Mouse (Mus musculus): ENCODE measurements around the gene Zfyve21. TPM values are rescaled to one million over a fixed set of nuclear protein-coding genes. Genes with fewer than 3 reads are reported as not detected.
A peak's percentile ranks its signal among the peaks of the same experiment; 100 is the strongest.

Gene Zfyve21
- 1 to 10 TPM; 3.4 to 3.5 TPM for polyA plus RNA-seq (2017; shearing (Covaris generic))

DNA sequence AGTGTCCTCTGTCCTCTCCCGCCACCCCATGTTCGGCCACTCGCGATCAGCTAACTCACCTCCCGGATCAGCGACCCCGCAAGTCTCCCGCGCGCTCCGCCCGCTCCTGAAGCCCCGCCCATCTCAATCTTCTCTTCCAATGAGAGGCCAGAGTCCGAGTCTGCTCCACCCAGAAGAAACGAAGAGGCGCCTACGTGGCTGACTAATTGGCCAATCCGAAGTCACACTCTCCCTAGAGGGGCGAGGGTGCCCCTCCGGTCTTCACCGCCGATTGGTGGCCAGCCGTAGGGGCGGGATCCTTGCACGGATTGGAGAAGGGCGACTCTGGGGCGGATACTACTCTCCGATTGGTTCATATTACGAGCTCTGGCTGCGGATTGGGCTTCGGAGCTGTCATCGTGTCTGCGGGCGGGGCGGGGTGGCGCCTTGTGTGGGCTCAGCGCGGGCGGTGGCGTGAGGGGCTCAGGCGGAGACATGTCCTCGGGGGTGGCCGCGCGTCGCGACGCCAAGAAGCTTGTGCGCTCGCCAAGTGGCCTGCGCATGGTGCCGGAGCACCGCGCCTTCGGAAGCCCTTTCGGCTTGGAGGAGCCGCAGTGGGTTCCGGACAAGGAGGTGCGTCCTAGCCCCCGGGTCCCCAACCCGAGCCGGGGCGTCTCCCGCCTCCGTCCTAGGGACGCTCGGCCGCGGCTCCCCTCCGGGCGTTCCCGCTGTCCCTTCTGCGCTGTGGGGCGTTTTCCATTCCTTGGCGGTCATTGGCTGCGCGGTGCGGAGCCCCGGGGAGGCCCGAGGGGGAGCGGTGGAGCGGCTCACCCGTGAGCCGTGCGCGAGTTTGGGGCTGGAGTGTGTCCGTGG lies at the start of gene Zfyve21, which contains the start of gene Xrcc3:
TSS of gene Zfyve21 (plus strand) at position 405 of the 852 bp plus-strand sequence.
TSS of gene Xrcc3 (minus strand) at position 108 of the 852 bp plus-strand sequence.
- ATAC-seq, result peak; percentile 97

DNA sequence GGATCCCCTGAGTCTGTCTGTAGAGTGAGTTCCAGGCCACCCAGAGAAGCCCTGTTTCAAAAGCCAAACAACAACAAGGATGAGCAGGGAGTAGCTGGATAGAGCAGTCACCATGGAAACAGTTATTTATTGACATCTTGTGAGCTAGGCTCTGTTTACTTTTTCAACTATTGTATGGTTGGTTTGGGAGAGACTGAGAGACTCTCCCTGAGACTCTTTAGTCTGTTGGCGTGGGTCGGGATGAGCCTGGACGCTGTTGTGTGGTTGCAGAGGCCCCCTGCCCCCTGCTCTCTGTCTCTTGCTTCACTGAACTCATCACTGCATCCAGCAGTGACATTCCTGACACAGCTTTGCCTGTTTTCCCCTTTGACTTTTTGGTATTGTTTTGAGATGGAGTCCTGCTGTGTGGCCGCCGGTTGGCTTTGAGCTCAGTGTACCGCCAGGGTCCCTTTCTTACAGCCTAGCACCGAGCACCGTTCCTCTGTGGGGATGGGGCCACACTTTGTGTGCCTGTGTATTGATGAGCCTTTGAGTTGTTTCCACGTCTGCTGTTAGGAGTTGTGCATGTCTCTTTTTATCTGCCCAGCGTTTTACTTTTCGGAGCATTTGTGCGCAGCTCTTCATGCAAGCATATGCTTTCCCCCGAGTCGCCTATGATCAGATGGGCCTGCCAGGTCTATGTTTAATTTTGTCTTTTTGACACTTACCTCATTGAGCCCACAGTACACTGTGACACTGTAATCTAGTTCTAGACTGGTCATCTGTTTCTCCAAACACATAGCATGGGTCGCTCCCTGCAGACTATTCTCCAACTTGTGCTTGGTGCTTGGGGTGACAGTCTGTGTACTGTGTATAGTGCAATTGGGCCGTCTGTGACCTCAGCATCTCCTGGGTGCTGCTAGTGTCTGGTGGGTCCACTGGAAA lies 47.4 kb upstream of the Zfyve21 start:
- no peak for ATAC-seq

GRCm38 (mm10) chr12:111768322-111768928 lies 45.5 kb upstream of the Zfyve21 start:
- no peak for ATAC-seq

DNA sequence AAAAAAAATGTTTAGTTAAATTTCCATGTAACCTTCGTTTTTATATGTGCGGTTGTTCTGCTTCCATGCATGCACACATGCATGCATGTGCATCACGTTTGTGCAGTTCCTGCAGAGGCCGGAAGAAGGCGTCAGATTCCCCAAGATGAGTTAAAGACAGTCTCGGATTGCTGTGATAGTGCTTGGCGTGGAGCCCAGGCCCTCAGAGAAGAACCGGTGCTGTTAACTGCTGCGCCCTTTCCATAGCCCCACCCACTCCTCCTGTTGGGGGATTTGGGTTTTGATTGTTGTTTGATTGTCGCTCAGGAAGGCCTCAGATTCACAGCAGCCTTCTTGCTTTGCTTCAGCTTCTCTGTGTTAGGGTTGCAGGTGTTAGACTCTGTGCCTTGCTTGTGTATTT lies 44.7 kb upstream of the Zfyve21 start:
- ATAC-seq, result no peak

DNA sequence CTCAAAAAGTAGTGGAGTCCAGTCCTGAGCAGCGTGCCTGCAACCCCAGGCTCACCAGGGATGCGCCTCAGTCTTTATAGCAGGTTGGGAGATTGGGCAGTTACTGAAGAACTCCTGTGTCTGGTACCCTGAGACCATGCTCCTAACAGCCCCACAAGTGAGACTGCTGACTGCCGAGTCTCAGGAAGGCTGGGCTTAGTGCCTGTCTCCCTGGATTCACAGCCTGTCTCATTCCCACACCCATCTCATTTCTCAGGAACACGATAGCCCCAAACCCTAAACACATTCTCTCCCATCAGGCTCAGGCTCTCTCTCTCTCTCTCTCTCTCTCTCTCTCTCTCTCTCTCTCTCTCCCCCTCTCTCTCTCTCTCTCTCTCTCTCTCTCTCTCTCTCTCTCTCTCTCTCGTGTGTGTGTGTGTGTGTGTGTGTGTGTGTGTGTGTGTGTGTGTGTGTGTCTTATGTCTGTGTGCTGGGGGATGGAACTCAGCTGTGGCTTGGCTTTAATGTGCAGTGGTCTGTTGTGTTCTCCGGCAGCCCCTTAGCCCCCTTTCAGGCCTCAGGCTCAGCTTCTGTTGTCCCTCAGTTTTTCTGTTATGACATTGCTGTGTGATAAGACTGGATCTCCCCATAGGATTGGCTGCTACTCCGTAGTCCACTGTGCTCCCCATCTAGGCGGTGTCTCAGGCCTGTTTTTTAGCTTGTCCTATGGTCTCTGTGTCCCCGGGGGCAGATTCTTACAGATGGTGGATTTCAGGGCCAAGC lies 44.0 kb upstream of the Zfyve21 start:
- ATAC-seq, result no peak

DNA sequence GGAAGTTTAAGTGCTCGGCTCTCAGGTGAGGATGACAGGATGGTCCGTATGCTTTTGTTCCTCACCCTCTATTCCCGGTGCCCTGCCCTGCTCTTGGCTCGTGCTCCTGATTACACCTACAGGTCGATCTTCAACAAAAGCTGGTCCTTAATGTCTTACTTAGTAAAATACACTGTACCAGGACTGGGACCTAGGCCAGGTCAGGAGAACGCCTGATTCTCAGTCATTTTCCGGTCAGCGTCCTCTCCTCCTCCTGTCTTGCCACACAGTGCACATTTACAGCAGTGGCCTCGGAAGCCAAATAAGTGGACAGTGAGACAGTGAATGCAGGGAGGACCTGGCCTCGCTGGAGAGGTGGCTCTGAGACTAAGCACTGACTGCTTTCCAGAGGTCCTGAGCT lies 43.3 kb upstream of the Zfyve21 start:
- ATAC-seq, result no peak

DNA sequence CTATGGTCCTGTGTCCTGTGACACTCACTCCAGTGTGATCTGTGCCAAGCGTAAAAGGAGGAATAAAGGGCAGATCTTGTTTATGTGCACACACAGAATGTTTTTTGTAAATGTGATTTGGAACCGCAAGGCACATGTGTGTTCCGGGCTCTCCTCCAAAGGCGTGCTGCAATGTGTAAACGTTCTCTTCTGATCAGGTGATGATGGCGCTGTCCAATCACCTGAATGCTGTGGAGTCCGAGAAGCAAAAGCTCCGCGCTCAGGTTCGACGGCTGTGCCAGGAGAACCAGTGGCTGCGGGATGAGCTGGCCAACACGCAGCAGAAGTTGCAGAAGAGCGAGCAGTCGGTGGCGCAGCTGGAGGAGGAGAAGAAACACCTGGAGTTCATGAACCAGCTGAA lies 39.8 kb upstream of the Zfyve21 start:
- ATAC-seq, result no peak

DNA sequence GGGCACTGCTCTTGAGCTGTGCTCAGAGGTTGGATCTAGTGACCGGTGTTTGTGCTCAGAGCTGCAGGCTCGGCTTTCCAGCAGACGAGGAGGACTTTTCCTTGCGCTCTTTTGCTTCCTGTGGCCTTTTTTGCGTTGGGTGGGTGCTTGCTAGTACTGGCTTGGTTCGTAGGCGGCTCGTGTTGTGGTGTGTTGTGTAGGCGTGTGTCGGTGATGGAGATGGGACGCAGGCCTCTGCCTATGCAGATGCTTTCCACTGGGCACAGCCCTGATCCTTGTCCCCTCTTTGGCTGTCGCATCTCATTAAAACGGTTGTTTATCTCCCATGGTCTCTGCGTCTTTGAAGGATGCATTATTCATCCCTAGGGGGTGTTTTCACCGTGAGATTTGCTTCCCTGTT lies 39.1 kb upstream of the Zfyve21 start:
- no peak for ATAC-seq

DNA sequence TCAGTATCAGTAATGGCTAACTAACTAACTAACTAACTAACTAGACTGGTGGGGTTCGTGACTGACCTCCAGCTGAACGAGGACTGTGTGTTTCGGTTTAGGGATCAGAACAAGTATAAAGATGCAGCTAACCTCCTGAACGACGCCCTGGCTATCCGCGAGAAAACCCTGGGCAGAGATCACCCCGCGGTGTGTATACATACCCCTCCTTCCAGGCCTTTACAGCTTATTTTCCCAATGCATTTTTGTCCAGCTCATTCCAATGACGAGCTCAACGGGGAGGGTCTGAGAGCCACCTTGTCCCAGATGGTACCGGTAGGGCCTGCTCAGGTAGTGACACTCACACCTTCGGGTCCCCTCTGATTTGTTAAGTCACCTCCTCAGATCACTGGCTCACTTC lies 36.1 kb upstream of the Zfyve21 start:
- no peak for ATAC-seq

DNA sequence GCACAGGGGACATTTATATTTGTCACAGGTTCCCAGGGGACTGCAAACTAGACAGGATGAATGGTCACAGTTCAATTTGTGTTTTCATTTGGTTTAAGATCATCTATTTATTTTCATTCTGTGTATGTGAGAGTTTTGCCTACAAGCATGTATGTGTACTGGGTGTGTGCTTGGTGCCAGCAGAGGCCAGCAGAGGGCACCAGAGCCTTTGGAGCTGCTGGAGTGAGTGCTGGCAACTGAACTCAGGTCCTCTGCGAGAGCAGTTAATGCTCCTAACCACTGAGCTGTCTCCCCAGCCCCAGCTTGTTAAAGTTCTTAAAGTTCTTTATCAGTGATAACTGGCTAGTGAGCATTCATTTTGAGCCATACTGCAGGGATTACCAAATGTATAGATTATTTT lies 34.4 kb upstream of the Zfyve21 start:
- ATAC-seq, result no peak

DNA sequence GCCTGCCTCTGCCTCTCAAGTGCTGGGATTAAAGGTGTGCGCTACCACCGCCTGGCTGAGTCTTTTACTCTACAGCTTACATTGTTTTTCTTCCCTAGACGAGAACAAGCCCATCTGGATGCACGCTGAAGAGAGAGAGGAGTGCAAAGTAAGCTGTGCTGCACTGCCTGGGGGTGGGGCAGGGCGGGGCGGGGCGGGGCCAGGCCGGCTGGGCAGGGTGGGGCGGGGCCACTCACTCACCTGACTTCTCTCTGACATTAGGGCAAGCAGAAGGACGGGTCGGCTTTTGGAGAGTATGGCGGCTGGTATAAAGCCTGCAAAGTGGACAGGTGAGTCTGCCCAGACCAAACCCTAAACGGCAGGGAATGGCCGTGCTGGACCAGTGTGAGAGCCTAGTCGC lies 28.8 kb upstream of the Zfyve21 start:
- no peak for ATAC-seq

DNA sequence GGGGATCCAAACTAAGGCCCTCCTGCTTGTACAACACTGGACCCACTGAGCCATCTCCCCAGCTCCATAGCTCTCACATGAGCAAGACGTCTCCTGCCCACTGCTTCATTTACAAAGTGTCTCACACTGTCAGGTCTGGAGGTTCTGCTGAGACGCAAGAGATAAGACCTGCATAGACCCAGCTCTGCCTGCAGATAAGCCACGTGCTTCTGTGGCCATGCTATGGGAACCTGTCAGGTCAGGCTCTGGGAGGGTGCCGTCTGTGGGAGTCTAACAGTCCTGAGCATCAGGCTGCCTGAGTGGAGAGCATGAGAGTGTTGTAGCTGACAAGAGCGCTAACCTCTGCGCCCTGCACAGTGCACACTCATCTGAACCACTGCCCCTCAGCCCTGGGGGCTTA lies 27.0 kb upstream of the Zfyve21 start:
- ATAC-seq, result no peak

DNA sequence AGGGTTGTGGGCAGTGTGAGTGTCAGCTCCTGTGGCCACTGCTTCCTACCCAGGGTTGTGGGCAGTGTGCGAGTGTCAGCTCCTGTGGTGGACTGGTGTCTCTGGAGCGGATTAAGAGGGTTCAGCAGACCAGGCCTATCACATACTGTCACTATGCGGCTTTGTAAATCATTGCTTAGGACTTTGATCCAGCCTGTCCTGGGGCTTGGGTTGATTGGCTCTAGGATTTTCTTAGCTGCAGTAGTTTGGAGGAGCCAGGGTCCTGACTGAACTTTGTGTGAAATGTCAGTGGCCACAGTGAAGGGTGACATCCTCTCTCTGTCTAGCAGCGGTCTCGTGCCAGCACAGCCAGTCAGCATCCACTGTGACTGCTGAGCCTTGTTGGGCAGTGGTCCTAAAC lies 23.9 kb upstream of the Zfyve21 start:
- no peak for ATAC-seq

GRCm38 (mm10) chr12:111790631-111791030 lies 23.3 kb upstream of the Zfyve21 start:
- ATAC-seq, result no peak

DNA sequence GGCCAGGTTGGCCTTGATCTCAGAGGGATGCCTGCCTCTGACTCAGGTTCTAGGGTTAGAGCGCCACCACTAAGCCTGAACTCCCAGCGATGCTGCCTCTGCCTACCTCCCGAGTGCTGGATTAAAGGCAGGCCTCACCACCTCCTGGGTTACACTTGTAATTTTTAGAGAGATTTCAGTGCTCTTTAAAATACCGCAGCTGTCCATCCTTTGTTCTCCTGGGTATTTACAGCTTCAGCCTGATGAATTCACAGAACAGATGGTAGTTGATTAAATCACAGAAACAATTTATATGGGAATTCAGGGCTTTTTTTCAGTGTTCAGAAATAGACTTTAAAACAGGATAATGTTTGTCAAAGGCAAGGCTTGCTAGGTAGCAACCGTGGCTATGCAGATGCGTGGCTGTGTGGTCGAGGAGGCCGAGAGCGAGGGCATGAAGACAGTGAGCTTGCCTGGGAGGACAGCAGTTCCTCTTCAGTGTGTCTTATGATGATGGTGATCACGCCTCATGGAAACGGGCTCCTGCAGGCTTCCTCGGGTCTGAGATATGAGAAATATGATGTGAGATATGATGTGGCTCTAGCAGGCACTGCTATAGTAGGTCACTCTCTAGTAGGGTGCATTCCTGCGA lies 22.4 kb upstream of the Zfyve21 start:
- no peak for ATAC-seq

DNA sequence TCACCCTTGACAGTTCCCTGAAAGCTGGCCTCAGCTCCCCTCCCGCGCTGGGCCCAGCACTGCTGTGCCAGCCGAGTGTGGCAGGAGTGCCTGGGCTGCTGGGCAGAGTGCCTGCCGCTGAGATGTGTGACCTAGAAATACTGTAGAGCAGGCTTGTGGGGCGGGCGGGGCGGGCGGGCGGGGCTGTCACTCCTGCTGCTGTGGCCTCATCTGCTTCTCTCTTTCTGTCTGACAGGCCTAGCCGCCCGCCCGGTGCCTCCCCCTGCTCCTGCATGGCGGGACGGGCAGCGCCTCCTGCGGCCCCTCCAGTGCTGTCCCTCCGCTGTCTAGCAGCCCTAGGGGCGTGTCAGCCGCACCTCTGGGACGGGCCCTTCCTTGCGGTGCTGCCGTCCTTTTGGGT lies 19.9 kb upstream of the Zfyve21 start:
- ATAC-seq, result no peak

GRCm38 (mm10) chr12:111794526-111795179 lies 19.3 kb upstream of the Zfyve21 start:
- ATAC-seq, result no peak

DNA sequence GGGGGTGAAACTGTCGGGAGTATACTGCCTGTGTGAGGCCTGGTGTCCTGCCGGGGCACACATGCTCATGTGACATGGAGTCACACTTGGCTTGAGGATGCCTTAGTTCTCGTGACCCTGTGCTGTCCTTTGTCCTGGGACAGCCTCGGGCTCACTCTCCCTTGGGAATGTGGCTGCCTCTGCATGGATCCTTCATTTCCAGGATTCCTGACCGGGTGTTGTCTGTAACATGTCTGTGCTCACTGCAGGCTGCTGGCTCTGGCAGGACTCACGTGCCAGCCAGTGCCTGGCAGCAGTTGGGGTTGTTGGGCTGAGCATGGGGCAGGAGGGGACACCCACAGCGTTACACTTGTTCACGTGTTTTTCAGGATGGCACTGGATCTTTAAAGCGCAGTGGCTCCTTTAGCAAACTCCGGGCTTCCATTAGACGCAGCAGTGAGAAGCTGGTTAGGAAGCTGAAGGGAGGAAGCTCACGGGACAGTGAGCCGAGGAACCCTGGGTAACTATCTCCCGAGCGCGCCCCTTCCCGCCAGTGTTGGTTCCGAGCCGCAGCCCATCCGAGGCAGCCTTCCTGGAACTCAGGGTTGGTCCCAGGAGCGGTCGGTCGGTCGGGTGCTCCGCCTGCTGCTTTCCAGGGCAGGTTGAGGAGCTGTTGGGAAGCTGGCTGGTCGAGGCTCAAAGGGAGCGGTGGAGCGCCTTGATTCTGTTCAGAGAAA lies 18.6 kb upstream of the Zfyve21 start:
- no peak for ATAC-seq

GRCm38 (mm10) chr12:111797251-111797650 lies 16.7 kb upstream of the Zfyve21 start:
- no peak for ATAC-seq

GRCm38 (mm10) chr12:111798493-111798892 lies 15.5 kb upstream of the Zfyve21 start:
- ATAC-seq, result no peak
